Mouse (Mus musculus) stomach, postnatal 0 days (tissue): Measurements from ENCODE around the gene Oaf.

Experiments used
- CTCF ChIP-seq: IDR thresholded peaks from 2 replicates; pipeline ENCODE4 v1.5.1; 2016; ENCODE audit warnings: antibody characterized with exemption, low read depth, mild to moderate bottlenecking, moderate library complexity
- EP300 ChIP-seq: optimal IDR thresholded peaks from 2 replicates; pipeline ENCODE3; 2016; ENCODE audit warnings: antibody characterized with exemption

GRCm38 (mm10) chr9:43242432-43242831 lies 2.7 kb upstream of the Oaf start:
- TF ChIP-seq CTCF (no peak), EP300 (no peak)
